Mouse (Mus musculus) gastrocnemius, postnatal 14 days (tissue): Measurements from ENCODE around the gene Lzic. TPM values are rescaled to one million over a fixed set of nuclear protein-coding genes. Genes with fewer than 3 reads are reported as not detected.

Source experiments
- DNase-seq: peaks from one replicate; pipeline ENCODE4 v3.0.0; 2021; ENCODE audit warnings: mixed read lengths
- intact Hi-C: fragments of 180-260 bp; cut with DNase I; formaldehyde crosslinking; loops from one replicate; pipeline ENCODE4 v1.15.1; 2025; ENCODE audit warnings: low total_unique reads
- microRNA-seq, 2 experiments: library from miRNA; unstranded; fragments of <30 nt; microRNA quantifications; one replicate each; pipeline ENCODE4 v1.2.0; 2021
- total RNA-seq, 2 experiments: library from RNA; stranded (reverse); gene quantifications; 2 replicates each; pipeline ENCODE4 v1.2.3; 2021

Lzic gene
- total RNA-seq, 2 experiments from 2014 or later, result 12.0 to 17.9 TPM

DNA sequence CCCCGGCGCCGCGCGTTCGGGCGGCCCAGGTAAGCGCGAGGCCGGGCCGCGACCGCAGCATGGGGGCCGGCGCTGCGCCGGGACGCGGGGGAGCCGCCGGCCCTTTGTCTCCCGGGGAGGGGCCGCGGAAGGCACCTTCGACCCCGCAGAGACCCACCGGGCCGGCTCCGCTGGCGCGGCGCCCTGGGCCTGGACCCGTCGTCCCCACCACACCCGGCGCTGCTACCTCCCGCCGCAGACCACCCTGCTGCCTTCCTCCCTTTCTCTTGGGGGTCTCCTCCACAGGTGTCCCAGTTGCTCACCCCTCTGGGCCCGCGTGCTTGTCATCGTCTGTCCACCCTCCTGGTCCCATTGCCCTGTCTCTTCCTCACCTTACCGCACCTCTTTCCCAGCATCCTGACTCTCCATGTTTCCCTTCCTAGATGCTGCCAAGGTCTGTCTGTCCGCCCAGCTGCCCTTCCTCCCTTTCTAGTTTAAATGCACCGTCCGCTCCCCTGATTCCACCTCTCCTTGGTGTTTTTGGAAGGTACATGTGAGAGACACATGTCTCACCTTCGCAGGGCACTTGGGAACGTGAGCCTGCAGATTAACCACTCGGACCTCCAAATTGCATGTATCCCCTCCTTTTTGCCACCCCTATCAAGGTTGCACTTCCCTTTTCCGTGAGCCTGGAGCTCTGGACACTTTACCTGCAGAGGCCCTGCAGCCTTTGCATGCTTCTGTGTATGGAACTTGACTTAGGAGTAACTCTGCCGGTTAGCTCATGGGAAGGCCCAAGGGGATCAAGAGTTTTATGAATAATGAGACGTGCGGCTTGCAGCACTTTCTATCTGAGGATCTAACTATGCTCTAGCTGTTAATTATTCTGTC, 33.6 kb downstream of the Lzic start:
- no peak for DNase-seq

DNA sequence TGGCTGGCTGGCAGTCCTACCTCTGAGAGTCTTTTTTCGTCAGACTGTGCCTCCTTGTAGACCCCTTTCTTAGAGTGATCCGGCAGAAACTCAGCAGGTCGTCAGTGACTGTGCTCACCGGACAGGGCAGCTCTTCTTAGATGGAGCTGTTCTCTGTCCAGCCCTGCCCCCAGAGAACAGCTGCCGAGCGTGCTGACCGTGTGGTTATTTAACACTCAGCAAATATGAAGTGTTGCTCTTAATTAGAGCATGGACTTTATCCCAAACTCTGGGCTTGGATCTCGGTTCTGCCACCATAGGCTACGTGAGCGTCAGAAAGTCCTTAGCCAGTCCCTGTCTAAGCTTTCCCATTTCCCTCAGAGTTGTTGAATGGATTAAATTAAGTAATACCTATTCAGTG, 36.2 kb downstream of the Lzic start:
- intact Hi-C loops, result no loop called here
- no peak for DNase-seq

More for the DNA sequence above, 33.6 kb downstream of the Lzic start:
- intact Hi-C loops, result no loop called here

DNA sequence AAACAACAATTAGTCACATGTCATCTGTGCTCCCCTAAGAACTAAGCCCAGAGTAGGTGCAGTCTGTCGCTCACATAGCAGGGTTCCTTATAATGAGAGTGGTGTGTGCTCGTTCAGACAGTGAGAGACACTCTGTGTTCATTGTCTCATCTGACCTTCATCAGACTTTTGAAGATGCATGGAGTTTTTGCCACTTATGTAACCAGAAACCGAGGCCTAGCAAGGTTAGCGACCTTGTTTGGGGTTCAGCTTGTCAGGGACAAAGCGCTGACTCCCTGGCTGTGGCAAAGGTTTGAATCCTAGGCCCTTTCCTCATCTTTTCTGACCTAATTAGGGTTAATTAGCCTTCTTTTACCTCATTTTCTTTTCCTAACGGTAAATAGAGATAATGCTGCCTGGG, 38.9 kb downstream of the Lzic start:
- DNase-seq, result no peak
- intact Hi-C loops, result no loop called here

DNA sequence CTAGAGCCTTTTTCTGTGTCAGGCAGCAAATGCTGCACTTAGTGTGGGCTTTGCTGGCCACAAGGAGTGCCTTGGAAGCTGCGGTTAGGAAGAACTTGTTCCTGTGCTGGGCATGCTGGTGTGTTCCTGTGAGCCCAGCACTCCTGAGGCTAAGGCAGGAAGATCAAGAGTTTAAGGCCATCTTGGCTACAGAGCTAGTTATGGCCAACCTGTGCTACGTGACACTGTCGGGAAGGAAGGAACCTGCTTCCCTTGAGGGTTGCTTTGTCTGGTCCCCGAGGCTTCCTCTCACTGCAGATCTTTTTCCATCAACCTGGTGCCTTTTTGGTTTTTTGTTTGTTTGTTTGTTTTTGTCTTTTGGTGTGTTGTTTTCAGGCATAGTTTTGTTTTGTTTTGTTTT, 40.1 kb downstream of the Lzic start:
- intact Hi-C loops, result no loop called here
- DNase-seq, result no peak

GRCm38 (mm10) chr4:149525811-149526210, 40.8 kb downstream of the Lzic start:
- intact Hi-C loops, result no loop called here

GRCm38 (mm10) chr4:149526330-149526729, 41.3 kb downstream of the Lzic start:
- intact Hi-C loops, result no loop called here
- DNase-seq, result peak; percentile 47

More at GRCm38 (mm10) chr4:149525811-149526210, 40.8 kb downstream of the Lzic start:
- DNase-seq, result no peak

DNA sequence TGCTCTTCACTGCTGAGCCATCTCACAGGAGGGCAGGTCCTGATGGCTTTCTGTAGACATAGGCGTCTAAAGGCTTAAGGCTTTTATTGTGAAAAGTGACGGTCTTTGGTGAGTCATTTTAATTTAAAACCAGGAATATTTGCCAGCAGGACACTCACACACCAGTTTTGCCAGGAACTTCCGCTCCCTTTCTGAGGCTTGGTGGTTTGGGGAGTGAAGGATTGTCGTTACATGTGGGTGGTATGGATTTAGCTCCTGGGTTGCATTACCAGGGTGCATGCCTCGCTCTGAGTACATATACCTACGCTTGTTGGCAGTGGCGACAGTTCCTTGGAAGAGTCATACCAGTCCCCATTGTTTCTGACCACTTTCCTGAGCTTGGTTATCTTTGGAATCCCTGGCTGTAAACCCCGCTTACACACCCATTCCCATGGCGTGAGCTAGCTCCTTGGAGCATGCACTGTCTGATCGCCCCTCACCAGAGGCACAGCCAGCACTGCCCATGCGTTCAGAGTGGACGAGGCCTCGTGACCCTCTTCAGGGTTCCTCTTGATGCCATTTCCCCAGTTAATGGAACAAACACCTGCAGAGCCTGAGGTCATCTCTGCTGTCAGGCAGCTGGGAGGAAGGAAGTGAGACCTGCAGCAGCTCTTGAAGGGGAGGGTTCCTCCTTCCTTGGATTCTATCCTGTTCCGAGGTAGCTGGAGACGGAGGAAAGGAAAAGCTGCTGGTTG, 42.8 kb downstream of the Lzic start:
- no peak for DNase-seq
- intact Hi-C loops, result no loop called here

GRCm38 (mm10) chr4:149529691-149530090, 44.7 kb downstream of the Lzic start:
- intact Hi-C loops, result no loop called here
- no peak for DNase-seq

DNA sequence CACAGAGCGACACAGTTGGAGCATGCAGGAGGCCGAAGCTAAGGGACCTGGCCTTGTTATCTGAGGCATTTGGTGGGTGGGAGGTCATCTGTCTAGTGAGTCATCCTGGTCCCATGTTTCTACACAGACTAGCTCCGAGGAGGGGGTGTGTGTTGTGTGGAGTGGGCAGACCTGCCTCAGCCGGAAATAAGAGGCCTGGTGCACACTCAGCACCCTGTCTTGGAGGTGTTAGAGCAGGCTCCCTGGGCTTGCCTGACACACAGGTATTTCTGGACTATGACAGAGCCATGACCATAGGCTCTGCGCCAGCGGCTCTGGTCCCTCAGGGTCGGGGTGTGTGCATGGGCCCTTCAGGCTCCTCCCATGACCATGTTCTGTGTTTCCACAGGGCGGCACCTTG, 54.4 kb downstream of the Lzic start:
- no peak for DNase-seq
- intact Hi-C loops, result no loop called here

GRCm38 (mm10) chr4:149541935-149542334, 56.9 kb downstream of the Lzic start:
- intact Hi-C loops, result loop anchor here (5.0 to 10.0 kb wide), 2 partner anchors 40 to 167 kb away; no protein-coding TSS in a partner anchor
- DNase-seq, result no peak

- no peak for DNase-seq
- intact Hi-C loops, result loop anchor here (5.0 to 10.0 kb wide), 2 partner anchors 40 to 168 kb away; no protein-coding TSS in a partner anchor
These were observed 57.4 kb downstream of the Lzic start for GRCm38 (mm10) chr4:149542431-149542830.

DNA sequence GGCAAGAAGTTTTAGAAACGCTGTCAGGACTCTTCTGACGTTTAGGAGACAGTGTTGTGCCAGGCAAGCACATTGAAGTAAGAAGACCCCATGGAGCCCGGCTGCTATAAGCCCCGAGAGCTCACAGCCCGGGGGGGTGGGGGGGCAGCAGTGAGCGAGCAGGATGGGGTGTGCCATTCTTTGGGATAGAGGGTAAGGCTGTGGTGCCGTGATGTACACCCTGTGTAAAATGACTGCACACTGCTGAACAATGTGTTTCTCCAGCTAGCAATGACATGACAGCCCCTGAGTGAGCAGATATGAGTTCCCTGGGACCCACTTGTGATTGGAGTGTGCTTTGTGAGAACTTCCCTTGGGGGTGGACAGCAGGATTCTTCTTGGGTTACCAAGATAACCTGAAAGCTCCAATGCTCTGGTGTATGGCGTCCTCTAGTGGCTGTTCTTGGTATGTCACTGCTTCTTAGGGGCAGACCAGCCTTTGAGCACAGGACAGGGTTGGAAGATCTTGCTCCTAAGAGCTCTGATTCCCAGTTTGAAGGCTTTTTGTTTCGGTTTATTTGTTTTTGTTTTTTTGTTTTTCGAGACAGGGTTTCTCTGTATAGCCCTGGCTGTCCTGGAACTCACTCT, 58.0 kb downstream of the Lzic start:
- intact Hi-C loops, result loop anchor here (5.0 to 10.0 kb wide), 2 partner anchors 41 to 168 kb away; no protein-coding TSS in a partner anchor

DNA sequence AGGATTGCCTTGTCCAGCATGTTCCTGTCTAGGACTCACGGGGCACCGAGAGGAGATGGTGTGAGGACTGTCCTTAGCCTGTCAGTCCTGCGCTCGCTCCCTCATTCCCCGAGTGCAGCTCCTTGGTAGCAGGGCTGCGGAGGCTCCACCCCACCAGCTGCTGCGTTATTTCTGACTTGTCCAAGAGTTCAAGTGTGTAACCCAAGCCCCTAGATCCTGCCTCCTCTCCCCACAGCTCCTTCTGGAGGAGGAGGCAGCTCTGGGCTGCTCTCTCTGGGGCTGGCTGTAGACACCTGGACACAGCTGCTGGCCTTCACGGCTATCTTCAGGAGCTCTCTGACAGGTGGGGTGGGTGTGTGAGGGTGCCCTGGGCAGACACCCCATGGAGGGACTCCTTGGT, 59.9 kb downstream of the Lzic start:
- peak; percentile 65 for DNase-seq
- intact Hi-C loops, result loop anchor here (5.0 to 10.0 kb wide), 2 partner anchors 43 to 170 kb away; no protein-coding TSS in a partner anchor

More for the DNA sequence above, 58.0 kb downstream of the Lzic start:
- DNase-seq, result peak; percentile 83

Small RNA genes lying within 50 kb of the gene (microRNA-seq; reads per million reads assigned to microRNA genes)
- gene Mir5616, result 0 to 0.96 reads per million in 2 experiments

Other genes starting within 250 kb of the Lzic start
- 100 to 1,000 TPM; 221 to 265 TPM for gene Kif1b, start 177.5 kb upstream of the Lzic start, total RNA-seq
- 10 to 100 TPM; 34.4 to 36.8 TPM for gene Ube4b, start 58.5 kb upstream of the Lzic start, total RNA-seq
- gene Rbp7, start 30.3 kb upstream of the Lzic start, total RNA-seq, result 10 to 100 TPM in 1 of 2 experiments, 1 to 10 TPM in 1; 8.9 to 20.7 TPM
- gene Tmem274, start 7.9 kb upstream of the Lzic start, total RNA-seq, result not detected
- gene Nmnat1, start within 50 bp of the Lzic start, total RNA-seq, result 10 to 100 TPM; 17.6 to 20.2 TPM
- gene Ctnnbip1, start 33.0 kb downstream of the Lzic start, total RNA-seq, result 10 to 100 TPM; 40.4 to 41.3 TPM
- gene Clstn1, start 101.2 kb downstream of the Lzic start, total RNA-seq, result 10 to 100 TPM; 42.0 to 56.1 TPM
- 10 to 100 TPM; 10.1 to 12.6 TPM for gene Pik3cd, start 217.3 kb downstream of the Lzic start, total RNA-seq